Mouse (Mus musculus) midbrain, embryonic 11.5 days (tissue): Measurements from ENCODE around the gene Arl6ip1. TPM values are rescaled to one million over a fixed set of nuclear protein-coding genes. Genes with fewer than 3 reads are reported as not detected.

ENCODE experiments used
- ATAC-seq: fragments of 200-750 bp; cut with Nextera tagmentation; 2 replicates; pipeline ENCODE4 v1.8.0; 2017; ENCODE audit warnings: moderate TSS enrichment, moderate library complexity; ENCODE audit not compliant: low FRiP score
- DNase-seq: peaks from one replicate; pipeline ENCODE4 v3.0.0; 2015; ENCODE audit warnings: low spot score; ENCODE audit errors: missing footprints
- H3K27ac ChIP-seq: fragments of 300-500 bp; sonication (generic); 2 replicates; pipeline ENCODE4 v1.5.1; 2014; ENCODE audit warnings: low read depth, low read length
- H3K27me3 ChIP-seq: fragments of 300-500 bp; sonication (generic); 2 replicates; pipeline ENCODE4 v1.6.1; 2014; ENCODE audit warnings: mild to moderate bottlenecking, low read length, moderate library complexity, mixed read lengths; ENCODE audit not compliant: control insufficient read depth, insufficient read depth
- H3K36me3 ChIP-seq: fragments of 300-500 bp; sonication (generic); 2 replicates; pipeline ENCODE4 v1.6.1; 2014; ENCODE audit warnings: mild to moderate bottlenecking, low read length, moderate library complexity, mixed read lengths; ENCODE audit not compliant: control insufficient read depth, insufficient read depth
- H3K4me1 ChIP-seq: fragments of 300-500 bp; sonication (generic); 2 replicates; pipeline ENCODE4 v1.6.1; 2014; ENCODE audit warnings: low read length; ENCODE audit not compliant: control insufficient read depth, insufficient read depth
- H3K4me2 ChIP-seq: fragments of 300-500 bp; sonication (generic); 2 replicates; pipeline ENCODE4 v1.6.1; 2014; ENCODE audit warnings: mild to moderate bottlenecking, moderate library complexity
- H3K4me3 ChIP-seq: fragments of 300-500 bp; sonication (generic); 2 replicates; pipeline ENCODE4 v1.5.1; 2014; ENCODE audit warnings: low read depth, low read length
- H3K9ac ChIP-seq: fragments of 300-500 bp; sonication (generic); 2 replicates; pipeline ENCODE4 v1.6.1; 2014; ENCODE audit warnings: low read length
- H3K9me3 ChIP-seq: fragments of 300-500 bp; sonication (generic); 2 replicates; pipeline ENCODE4 v1.6.1; 2016; ENCODE audit warnings: low read length; ENCODE audit not compliant: control insufficient read depth
- WGBS: fragments of 180-500 bp; shearing (Covaris S2); extraction: QIAGEN DNeasy Blood & Tissue Kit; methylation state at CpG from one replicate; pipeline ENCODE4 v1.1.7; 2014; 5-methylcytosine and 5-hydroxymethylcytosine counted together
- polyA plus RNA-seq: library from polyadenylated mRNA; unstranded; fragments of >200 nt; fragmentation: Nextera tagmentation; extraction: Ambion mirVana; gene quantifications from 2 replicates; pipeline ENCODE4 v1.2.1, GENCODE M21; 2014

Arl6ip1 gene
- polyA plus RNA-seq, 1 experiment from 2014 or later = 501 TPM

- Histone ChIP-seq H3K36me3 (peaks cover 24% of the 10 kb centered on the region), H3K4me2 (no peak overlapping the region), H3K9me3 (no peaks in the 10 kb centered on the region), H3K27me3 (no peaks in the 10 kb centered on the region), H3K4me3 (no peak overlapping the region), H3K4me1 (peaks cover 8% of the 10 kb centered on the region), H3K9ac (no peak overlapping the region), H3K27ac (no peak overlapping the region)
- 56% methylated on average over 2 of the region's 2 CpGs for WGBS
- DNase-seq (no peak), ATAC-seq (no peak)
Observed at GRCm38 (mm10) chr7:118119142-118119541, 10.3 kb downstream of the Arl6ip1 start.

DNA sequence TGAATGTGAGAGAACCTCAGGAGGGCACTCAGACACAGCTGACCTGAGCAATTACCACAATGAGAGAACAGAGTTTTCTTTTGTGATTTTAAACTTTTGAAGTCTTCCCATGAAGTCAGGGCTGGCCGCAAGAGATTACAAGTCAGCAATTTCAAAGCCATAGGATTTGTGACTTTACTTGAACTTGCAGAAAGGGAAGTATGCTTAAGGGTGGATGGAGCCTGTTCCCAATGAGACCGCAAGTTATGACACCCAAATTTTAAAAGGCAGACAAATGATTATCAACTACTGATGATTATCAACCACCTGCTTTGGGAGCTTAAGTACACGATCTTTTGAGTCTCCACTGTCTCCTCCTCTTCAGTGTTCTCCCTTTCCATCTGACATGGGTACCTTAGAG is 11.0 kb downstream of the Arl6ip1 start:
- 90% methylated on average over 3 of the region's 3 CpGs for WGBS
- Histone ChIP-seq H3K27me3 (no peaks in the 10 kb centered on the region), H3K27ac (no peak overlapping the region), H3K9me3 (no peaks in the 10 kb centered on the region), H3K4me2 (no peak overlapping the region), H3K4me1 (peaks cover 11% of the 10 kb centered on the region), H3K36me3 (peaks cover 24% of the 10 kb centered on the region), H3K9ac (no peak overlapping the region), H3K4me3 (no peak overlapping the region)
- ATAC-seq (no peak), DNase-seq (peak; percentile 41)

DNA sequence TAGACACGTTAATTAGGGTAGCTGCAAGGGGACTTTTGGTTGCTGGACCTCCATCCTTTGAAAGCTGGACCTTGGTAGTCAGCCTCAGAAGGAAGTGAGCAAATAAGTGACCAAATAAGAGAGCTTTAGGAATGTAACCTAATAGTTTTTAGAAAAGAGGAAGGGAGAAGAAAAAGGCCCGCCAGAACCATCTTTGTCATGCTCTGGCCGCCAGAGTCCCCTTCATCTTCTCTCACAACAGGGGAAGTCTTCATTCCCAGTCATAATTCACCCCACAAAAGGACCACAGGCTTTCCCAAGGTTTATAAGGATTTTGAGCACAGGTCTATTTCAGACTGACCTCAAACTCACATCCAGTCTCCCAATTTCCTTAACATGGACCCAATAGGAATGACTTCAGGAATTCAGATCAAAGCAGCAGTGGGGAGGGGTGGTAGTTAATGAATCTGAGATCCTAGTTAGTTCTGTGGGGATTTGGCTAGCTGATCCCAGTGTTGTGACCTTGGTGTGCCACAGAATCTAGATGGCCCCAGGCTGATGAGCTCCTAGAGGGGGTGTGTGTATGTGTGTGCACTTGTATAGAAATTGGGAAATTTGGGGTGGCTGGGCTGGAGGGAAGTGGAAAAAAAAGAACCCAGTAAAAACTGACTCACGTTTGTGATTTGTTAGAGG is 11.8 kb downstream of the Arl6ip1 start:
- Histone ChIP-seq H3K4me2 (no peak overlapping the region), H3K9me3 (no peaks in the 10 kb centered on the region), H3K9ac (no peak overlapping the region), H3K27me3 (no peaks in the 10 kb centered on the region), H3K4me3 (no peak overlapping the region), H3K4me1 (peaks cover 11% of the 10 kb centered on the region), H3K36me3 (peaks cover 23% of the 10 kb centered on the region), H3K27ac (no peak overlapping the region; the same call in 1 of the 2 replicates)
- ATAC-seq (no peak), DNase-seq (no peak)
- 51% methylated on average over 4 of the region's 4 CpGs for WGBS

DNA sequence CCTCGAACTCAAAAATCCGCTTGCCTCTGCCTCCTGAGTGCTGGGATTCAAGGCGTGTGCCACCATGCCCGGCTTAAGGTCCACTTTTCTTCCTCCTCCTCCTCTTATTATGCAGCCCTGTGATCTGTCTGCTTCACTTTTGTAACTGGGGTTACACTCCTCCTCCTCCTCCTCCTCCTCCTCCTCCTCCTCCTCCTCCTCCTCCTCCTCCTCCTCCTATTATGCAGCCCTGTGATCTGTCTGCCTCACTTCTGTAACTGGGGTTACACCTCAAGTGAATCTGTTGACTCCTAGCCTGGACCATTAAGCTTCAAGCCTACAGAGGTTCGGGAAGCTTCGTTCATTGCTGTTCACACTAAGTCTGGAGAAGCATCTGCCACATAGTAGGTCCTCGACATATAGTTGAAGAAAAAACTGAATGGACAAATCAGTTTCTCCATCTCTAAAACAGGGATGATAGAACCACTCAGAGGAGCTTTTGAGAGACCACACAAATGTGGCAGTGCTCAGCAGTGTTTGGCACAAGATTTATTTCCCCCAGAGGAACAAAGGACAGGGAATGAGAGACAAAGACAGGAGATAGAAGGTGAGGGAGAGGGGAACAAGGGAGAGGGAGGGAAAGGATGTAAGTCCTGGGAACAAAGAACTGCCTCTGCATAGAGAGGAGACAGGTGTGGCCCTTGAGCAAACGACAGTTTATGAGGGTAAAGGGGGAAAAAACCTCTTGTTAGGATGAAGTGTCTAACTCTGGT is 12.5 kb downstream of the Arl6ip1 start:
- peaks cover 23% of the 10 kb centered on the region for H3K36me3 ChIP-seq
- H3K27ac ChIP-seq = no peak overlapping the region; the same call in 1 of the 2 replicates
- no peaks in the 10 kb centered on the region for H3K27me3 ChIP-seq
- peak overlapping the region; percentile 31; the same call in 1 of the 2 replicates for H3K9ac ChIP-seq
- H3K9me3 ChIP-seq = no peaks in the 10 kb centered on the region
- ATAC-seq = peak; percentile 11
- no peak for DNase-seq
- H3K4me2 ChIP-seq = peak overlapping the region; percentile 41; the same call in 1 of the 2 replicates
- H3K4me3 ChIP-seq = no peak overlapping the region
- H3K4me1 ChIP-seq = peaks cover 11% of the 10 kb centered on the region
- whole genome bisulfite sequencing = 21% methylated on average over 8 of the region's 8 CpGs

GRCm38 (mm10) chr7:118115877-118116568 is 13.4 kb downstream of the Arl6ip1 start, which contains the start of gene Rps15a:
Gene Rps15a, minus strand, starts transcription at chr7:118116188.
- peak; percentile 99 for DNase-seq
- Histone ChIP-seq H3K4me1 (peaks cover 11% of the 10 kb centered on the region), H3K4me2 (peak within 1 kb of the TSS; percentile 62), H3K27me3 (no peaks in the 10 kb centered on the region), H3K9me3 (no peaks in the 10 kb centered on the region), H3K27ac (peak within 1 kb of the TSS; percentile 60), H3K9ac (peak within 1 kb of the TSS; percentile 98), H3K36me3 (peaks cover 23% of the 10 kb centered on the region), H3K4me3 (peak within 1 kb of the TSS; percentile 87)
- peak; percentile 84 for ATAC-seq
- WGBS = under 1% methylated on average over 40 of the region's 40 CpGs

DNA sequence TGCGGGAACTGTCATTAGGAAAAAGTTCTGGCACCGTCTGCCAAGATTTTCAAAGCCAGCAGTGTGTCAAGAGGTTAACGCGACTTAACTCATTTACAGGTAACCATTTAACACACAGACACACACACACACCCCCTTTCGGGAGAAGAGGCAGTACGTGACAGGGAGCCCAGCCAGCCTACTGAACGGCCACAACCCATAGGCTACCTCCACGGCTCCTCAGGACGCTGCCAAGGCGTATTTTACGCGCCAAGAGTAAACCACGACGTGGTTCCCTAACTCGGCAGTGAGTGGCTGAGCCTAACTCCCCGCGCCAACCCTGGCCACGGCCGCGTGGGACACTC is 14.0 kb downstream of the Arl6ip1 start:
- Histone ChIP-seq H3K4me2 (peak overlapping the region; percentile 62), H3K27me3 (no peaks in the 10 kb centered on the region), H3K9ac (peak overlapping the region; percentile 98), H3K27ac (peak overlapping the region; percentile 60), H3K9me3 (no peaks in the 10 kb centered on the region), H3K36me3 (peaks cover 18% of the 10 kb centered on the region), H3K4me1 (peaks cover 11% of the 10 kb centered on the region), H3K4me3 (peak overlapping the region; percentile 87)
- WGBS = under 1% methylated on average over 20 of the region's 20 CpGs
- no peak for ATAC-seq
- no peak for DNase-seq

- H3K4me1 ChIP-seq = peaks cover 11% of the 10 kb centered on the region
- WGBS = 72% methylated on average over 5 of the region's 5 CpGs
- H3K36me3 ChIP-seq = peaks cover 16% of the 10 kb centered on the region; the same call in 1 of the 2 replicates
- ATAC-seq (no peak), DNase-seq (peak; percentile 81)
- H3K27me3 ChIP-seq = no peaks in the 10 kb centered on the region
- no peak overlapping the region for H3K27ac ChIP-seq
- H3K9ac ChIP-seq = no peak overlapping the region
- peak overlapping the region; percentile 87 for H3K4me3 ChIP-seq
- H3K9me3 ChIP-seq = no peaks in the 10 kb centered on the region
- peak overlapping the region; percentile 62 for H3K4me2 ChIP-seq
Observed at GRCm38 (mm10) chr7:118113541-118114297, 15.7 kb downstream of the Arl6ip1 start.

DNA sequence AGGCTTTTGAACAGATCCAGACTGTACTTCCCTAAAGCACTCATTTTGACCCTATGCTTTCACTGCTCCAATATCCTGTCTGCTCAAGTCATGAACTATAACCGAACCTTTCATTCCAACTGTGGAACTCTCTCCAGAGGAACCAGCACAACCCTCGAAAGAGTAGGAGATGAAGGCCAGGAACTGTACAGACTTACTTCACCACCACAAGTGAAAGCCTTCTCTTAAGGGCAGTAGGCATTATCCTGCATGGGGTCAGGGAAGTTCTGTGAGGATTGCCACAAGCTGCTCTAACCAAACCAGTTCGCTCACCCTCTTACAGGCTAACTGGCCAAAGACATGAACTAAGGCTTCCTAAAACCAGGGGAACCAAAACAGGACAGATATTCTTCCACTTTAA is 18.3 kb downstream of the Arl6ip1 start:
- Histone ChIP-seq H3K4me2 (no peak overlapping the region), H3K9ac (no peak overlapping the region), H3K4me3 (no peak overlapping the region), H3K9me3 (no peaks in the 10 kb centered on the region), H3K27me3 (no peaks in the 10 kb centered on the region), H3K4me1 (peaks cover 11% of the 10 kb centered on the region), H3K36me3 (peaks cover 29% of the 10 kb centered on the region; the same call in 1 of the 2 replicates), H3K27ac (no peak overlapping the region)
- no peak for ATAC-seq
- peak; percentile 78 for DNase-seq
- WGBS = 88% methylated on average over 3 of the region's 3 CpGs
